Comparison of ENCODE assay signal across 15 mouse cellular contexts in the genomic region with DNA sequence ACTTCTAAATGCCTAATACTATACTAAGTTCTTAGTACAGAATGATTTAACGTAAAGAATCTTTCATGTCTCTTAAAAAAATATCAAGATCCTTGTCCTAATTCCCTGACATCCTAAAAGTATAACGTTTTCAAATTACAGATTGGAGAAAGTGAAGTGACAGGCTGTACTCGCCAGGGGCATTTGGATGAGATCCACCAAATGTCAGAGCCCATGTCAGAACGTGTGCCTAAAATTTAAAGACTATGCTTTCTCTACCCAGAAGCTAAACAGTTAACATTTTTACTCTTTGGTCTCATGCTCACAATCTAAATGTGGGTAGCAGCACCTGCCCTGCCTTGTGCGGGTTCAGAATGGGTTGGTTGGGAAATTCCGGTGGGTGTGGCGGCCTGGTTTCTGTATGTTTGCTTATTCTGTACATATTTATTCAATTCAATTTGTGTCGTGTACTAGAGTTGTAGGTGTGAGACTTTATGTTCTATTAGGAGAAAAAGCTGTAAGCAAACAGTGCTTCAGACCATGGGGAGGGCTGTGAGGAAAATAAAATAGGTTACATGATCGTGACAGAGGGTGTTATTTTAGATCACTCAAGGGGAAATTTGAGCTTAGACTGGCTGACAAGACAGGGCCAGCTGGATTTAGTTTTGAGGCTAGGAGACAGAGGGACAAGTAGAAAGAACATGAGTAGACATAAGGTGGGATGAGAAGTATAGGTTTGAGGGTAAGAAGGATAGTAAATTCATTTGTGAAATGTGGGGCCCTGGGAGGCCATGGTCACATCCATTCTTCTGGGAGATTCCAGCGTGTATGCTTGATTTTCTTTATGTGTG.
DNase-seq lines count a peak whose midpoint lies in the region; TF ChIP-seq lines count a peak whose summit lies in the region.
"Had no signal": no experiment of that assay in that cellular context is flagged by ENCODE, and none has a peak within 500 bp of the region (broad histone marks: within the 10 kb centered on the region; RNA-seq: fewer than 3 reads in every experiment).

No protein-coding gene starts in this region.

- no peak for TF ChIP-seq POLR2A in brain, embryonic 14.5 days (IDR thresholded peaks at IDR 0.05; ENCODE audit: borderline replicate concordance, extremely low read depth, insufficient read depth, insufficient read length, poor library complexity, severe bottlenecking)

- no peak for TF ChIP-seq CTCF in brain, embryonic 14.5 days (IDR thresholded peaks at IDR 0.05; ENCODE audit: borderline replicate concordance, extremely low read depth, insufficient read depth, insufficient read length)

- intact Hi-C loops in heart, postnatal 14 days (cut with DNase I) = no loop called here
- intact Hi-C loops in left cerebral cortex, postnatal 4 days (cut with DNase I) = no loop called here

- DNase-seq in cerebellum, postnatal 10 days = peak; percentile 76 to 78
- no peak for DNase-seq in cerebellum, adult 11 months
- peak; percentile 83 for DNase-seq in heart, adult 11 months
- DNase-seq in heart, postnatal 14 days = no peak
- DNase-seq in left cerebral cortex, postnatal 4 days = peak; percentile 32
- DNase-seq in left cerebral cortex, adult 9 months (ENCODE audit: low spot score in 2 of 2) = no peak
- peak; percentile 37 for DNase-seq in brain, embryonic 14.5 days (ENCODE audit: low read depth)
- DNase-seq in adrenal gland, adult 8-10 months = no peak
- DNase-seq: cerebellum, postnatal 36 days; forebrain, postnatal 0 days; kidney, adult 9 months; layer of hippocampus, adult 9-11 months; liver; right cerebral cortex, postnatal 25 days; thymus, postnatal 25 days had no signal

Comparison
In these comparisons a context has a peak if more than half of its experiments do, and no peak if none do; other contexts are left out.
1. DNase-seq: peak in cerebellum, postnatal 10 days (2 of 2), heart, adult 11 months (single experiment), left cerebral cortex, postnatal 4 days (single experiment) and brain, embryonic 14.5 days (single experiment); none in cerebellum, adult 11 months (single experiment), heart, postnatal 14 days (0 of 2), left cerebral cortex, adult 9 months (0 of 2) and adrenal gland, adult 8-10 months (single experiment).